Mouse (Mus musculus) kidney, adult 11 months (tissue): ENCODE measurements at regions not wholly inside any gene's neighbourhood (a gene's known extent, or its start where the extent isn't known, plus 50 kb on each side); places are given as distances from the start of the nearest gene placed in this dataset.

Experiments used
- DNase-seq: peaks from one replicate; pipeline ENCODE4 v3.0.0; 2022

GRCm38 (mm10) chr11:23996250-23996649 lies 78.6 kb downstream of the A830031A19Rik start:
- no peak for DNase-seq

GRCm38 (mm10) chr11:23994160-23994559 lies 80.7 kb downstream of the A830031A19Rik start:
- no peak for DNase-seq

- DNase-seq: no peak
These were observed 87.1 kb downstream of the A830031A19Rik start for GRCm38 (mm10) chr11:23987532-23988450.

GRCm38 (mm10) chr11:23985231-23985630 lies 89.6 kb downstream of the A830031A19Rik start:
- DNase-seq: no peak

GRCm38 (mm10) chr11:23979332-23979731 lies 84.3 kb upstream of the Papolg start:
- DNase-seq: peak; percentile 31

- DNase-seq: no peak
These were observed 83.2 kb upstream of the Papolg start for GRCm38 (mm10) chr11:23978300-23978699.

- DNase-seq: no peak
These were observed 82.0 kb upstream of the Papolg start for GRCm38 (mm10) chr11:23977096-23977495.

GRCm38 (mm10) chr11:23954323-23954722 lies 59.3 kb upstream of the Papolg start:
- DNase-seq: no peak

GRCm38 (mm10) chr11:23945966-23946365 lies 50.9 kb upstream of the Papolg start:
- no peak for DNase-seq
